Mouse (Mus musculus) kidney, postnatal 14 days (tissue): ENCODE data around the gene Rpl12.
"Not testable (repeated sequence)": the region's sequence is repeated elsewhere in the genome, so short reads cannot be mapped to it uniquely, and the experiment has no call there.

Source experiments
- DNase-seq: peaks from one replicate; pipeline ENCODE4 v3.0.0; 2022; ENCODE audit warnings: mixed read lengths

Rpl12 gene

DNA sequence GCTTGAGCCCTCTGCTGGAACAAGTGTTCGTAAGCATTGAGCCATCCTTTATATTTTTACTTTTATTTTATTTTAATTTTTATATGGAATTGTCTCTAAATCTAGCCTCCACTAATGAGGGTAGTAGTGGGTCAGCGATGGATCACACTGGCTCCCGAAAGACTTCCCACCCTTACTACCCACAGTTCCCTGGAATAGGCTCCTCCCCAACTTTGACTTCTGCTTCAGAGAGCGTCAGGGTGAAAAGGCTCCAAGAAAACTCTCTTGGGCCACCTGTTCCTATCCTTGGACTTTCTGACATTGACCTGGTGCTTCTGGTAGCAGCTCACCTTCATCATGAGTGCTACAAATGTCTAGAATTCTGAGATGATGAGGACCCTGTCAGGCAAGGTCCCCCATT, 21.3 kb downstream of the Rpl12 start:
- no peak for DNase-seq

DNA sequence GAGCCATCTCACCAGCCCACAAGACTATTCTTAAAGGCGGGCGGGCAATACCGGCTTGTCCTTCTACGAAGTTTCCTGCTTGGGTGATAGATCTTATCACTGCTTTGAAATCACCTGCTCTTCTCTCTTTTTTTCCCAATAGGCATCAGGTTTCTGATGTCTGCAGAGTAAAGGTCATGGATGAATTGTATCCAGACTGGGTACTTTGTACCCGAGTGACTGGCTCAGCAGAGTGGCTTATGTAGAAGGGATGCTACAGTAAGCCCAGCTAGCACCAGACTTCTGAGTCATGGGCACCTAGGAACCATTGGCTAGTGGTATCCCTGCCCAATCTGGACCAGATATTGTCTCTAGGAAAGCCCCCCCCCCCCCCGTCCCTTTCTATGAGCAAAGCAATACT, 22.3 kb downstream of the Rpl12 start:
- no peak for DNase-seq

DNA sequence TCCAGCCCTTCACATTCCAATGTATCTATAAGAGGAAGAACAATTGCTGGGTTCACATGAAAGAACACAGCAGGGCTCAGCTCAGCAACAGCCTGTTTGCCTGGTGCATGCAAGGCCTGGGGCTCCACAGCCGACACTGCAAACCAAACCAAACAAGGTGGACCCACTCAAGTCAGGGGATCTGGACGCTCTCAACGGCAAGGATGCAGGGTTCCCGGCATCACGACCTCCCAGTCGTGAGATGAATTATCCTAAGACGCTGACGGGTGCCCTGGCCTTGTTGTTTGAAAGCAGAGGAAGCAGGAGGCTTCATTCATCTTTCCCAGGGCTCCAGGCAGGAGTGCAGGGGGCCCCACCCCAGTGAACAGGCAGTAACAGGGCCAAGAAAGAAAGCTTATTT, 24.5 kb downstream of the Rpl12 start:
- no peak for DNase-seq

DNA sequence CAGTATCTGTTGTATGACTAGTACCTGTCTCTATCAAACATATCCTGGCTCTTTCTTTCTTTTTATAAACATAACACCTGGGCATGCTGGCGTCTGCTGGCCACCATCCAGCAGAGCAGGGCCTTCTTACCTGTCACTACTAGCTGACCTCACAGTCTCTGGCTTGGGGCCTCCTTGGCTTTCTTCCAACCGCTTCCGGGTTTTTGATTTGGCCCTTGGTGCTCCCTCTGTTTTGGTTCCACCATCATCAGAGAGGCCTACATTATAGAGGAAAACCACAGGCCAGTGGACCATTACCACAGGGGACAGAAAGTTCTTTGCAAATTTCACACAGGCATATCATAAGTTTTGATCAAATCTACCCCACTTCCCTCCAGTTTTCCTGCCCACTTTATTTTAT, 28.0 kb downstream of the Rpl12 start:
- no peak for DNase-seq

GRCm38 (mm10) chr2:32990167-32990832, 28.9 kb downstream of the Rpl12 start:
- DNase-seq = no peak

- no peak for DNase-seq
Observed at GRCm38 (mm10) chr2:32992130-32992529, 30.8 kb downstream of the Rpl12 start.

DNA sequence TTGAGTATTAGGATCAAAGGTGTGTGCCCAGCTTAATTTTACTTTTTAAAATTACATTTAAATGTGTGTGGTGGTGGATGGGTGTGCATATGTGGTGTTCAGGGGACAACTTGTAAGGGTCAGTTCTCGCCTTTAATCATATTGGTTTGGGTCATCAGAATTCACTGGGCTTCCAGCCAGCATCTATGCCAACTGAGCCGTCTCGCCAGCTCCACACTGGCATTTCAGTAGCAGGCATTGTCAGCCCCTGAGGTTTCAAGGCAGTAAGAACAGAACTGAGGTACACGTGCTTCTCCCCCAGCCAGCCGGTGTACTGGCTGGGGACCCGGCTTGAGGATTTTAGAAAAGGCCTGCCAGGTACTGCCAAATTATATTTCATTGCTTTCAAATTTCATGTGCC, 35.7 kb downstream of the Rpl12 start:
- DNase-seq = no peak

- DNase-seq = no peak
Observed at GRCm38 (mm10) chr2:32997792-32998191, 36.4 kb downstream of the Rpl12 start.

DNA sequence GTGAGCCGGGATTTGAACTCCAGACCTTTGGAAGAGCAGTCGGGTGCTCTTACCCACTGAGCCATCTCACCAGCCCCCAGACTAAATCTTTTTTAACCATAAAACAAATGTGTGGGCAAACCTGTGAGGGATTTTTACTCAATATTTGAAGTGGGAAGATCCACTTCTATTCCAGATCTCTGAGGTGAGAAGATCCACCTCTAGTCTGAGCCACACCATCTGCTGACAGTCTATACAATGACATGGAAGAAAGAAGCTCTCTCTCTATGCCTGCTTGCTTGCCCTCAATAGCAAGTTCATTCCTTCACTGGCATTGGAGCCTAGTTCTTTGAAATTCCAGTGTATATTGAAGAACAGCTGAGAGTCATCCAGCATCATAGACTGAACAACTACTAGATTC, 38.4 kb downstream of the Rpl12 start:
- DNase-seq = no peak

DNA sequence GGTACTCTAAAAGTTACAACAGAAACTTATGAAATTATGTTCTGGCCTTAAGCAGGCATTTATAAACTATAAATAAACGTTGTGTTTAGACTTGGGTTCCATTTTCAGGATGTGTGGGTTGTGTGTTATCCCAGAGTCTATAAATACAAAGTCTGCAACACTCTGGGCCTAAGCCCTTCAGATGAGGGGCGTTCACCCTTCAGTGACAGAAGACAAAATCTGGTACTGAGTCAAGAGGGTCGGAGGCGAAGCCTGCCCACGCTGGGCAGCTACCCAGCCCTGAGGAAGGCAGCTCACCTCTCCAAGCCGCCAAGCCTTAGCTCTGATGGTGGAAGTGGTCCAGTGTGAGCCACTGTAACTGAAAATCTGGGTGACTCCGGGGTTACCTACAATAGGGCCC, 40.8 kb downstream of the Rpl12 start:
- no peak for DNase-seq

DNA sequence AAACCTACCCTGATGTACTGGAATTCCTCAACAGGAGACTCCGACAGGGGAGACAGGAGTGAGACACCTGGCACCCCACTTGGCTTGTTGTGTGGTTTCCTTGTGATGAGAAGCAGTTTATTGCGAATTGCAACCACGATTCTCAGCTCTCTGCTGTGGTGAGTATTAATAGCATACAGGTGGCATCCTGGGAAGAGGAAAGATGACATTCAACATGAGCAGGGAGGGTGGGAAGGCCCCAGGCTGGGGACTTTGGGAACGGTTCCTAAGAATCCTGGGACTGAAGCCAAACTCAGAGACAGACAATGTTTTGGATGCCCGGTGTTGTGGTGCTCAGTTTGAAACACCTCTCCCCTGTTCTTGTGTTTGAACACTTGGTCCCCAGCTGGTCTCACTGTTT, 43.7 kb downstream of the Rpl12 start:
- DNase-seq = no peak

DNA sequence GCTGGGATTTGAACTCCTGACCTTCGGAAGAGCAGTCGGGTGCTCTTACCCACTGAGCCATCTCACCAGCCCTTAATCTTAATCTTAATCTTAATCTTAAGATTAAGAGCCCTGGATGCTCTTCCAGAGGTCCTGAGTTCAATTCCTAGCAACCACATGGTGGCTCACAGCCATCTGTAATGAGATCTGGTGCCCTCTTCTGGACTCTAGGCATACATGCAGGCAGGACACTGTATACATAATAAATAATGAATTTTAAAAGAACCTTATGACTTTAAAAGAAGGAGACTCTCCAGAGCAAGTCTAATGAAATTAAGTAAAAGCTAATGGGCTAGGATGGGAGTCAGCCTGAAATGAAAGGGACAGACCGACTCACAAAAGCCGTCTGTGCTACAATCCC, 47.7 kb downstream of the Rpl12 start:
- not testable (repeated sequence) for DNase-seq

GRCm38 (mm10) chr2:33014877-33015276, 53.5 kb downstream of the Rpl12 start:
- DNase-seq = no peak
